Mouse (Mus musculus): ENCODE measurements around the gene Map3k4.

The Map3k4 gene

DNA sequence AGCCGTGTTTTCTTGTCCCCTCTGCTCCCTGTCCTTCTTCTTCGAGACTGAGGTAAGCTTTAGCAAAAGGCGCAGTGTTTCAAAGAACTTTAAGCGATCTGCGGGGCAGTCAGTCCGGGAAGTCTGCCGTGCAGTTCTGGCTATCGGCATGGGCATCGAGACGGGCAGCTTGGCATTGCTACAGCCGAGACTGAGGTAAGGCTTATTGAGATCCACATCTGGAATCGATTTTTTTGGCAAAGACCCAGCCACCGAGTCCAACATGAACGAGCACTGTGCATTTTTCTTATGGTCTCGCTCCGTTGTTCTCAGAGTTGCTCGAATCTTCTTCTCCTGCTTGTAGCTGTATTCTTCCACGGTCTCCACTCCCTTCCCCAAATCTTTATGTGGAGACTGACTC, 46.8 kb downstream of the Map3k4 start:
- DNase-seq (ENCODE audit: low spot score in 2 of 2): no peak

DNA sequence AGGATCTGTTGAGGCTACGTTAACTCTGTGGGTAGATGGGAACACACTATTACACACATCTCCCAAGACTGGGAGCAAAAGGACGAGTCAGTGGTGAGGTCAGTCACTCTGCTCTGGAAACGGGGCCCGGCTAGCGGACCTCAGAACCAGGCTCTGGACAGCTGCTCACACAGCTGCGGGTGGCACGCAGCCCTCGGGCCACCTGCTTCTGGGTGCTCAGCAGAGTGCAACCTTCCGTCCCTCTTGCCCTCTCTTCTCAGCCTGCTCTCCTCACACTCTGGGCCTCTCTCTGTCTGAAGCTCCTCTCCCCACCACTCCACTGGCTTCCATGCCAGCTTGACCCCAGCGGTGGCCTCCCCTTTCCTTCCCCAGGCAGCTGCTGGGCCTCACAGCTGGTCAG, 50.1 kb downstream of the Map3k4 start:
- DNase-seq (ENCODE audit: low spot score in 2 of 2): no peak

DNA sequence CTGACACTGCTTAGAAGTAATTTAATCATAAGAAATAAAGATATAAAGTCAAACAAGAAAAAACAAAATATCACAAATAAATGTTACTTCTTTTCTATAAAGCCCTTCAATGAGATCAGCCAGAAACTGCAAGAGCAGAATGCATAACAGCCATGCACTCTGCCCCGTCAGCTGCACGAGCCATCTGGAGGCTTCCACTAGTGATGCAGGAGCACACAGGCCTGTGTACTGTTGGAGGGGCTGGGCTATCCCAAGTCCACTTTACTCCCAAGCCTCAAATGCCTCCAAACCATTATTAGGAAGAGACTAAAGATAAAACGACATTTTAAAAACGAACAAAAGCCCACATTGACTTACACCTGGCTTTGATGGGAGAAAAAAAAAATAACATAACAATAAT, 50.5 kb downstream of the Map3k4 start:
- no peak for DNase-seq (ENCODE audit: low spot score in 2 of 2)

DNA sequence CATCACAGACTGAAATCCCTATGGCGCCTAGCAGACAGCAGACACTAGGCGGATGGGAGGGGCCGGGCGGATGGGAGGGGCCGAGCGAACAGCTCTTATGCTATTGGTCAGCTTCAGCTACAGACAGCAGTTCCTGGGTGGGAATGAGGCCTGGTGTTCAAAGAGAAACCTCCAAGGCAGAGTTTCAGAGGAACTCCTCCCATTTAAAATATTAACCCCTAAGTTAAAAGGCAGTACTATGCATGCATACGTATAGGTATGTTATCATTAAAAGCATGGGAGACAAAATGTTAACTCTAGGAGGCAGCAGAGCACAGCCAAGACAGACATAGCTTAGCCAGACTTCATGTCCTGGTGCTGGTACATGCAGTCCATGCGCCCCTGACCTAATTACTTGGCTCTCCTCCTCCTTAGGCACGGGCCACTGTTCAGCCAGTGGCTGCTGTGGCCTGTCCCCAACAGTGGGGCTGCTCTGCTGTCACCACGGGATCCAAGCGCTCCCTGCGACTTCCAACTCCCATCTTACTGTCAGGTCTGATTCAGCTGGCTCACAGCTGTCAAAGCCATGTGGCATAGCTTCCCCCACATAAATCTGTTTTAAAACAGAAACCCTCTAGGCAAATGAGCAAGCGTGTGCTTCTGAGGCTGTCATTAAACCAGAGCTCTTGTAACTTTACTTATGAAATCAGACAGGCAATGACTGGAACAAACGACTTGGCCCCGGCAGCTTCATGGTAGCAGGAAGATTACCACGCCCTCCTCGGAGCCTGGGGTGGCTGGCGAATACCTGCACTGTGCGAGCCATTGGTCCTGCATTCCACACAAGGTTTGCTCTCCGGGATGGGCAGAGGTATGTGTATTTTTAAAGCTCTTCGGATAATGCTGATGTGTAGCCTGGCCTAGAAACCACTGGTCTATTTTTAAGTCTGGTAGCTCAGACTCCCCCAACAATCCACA, 52.3 kb downstream of the Map3k4 start:
- DNase-seq (ENCODE audit: low spot score in 2 of 2): peak in 1 of 2 experiments; percentile 67

DNA sequence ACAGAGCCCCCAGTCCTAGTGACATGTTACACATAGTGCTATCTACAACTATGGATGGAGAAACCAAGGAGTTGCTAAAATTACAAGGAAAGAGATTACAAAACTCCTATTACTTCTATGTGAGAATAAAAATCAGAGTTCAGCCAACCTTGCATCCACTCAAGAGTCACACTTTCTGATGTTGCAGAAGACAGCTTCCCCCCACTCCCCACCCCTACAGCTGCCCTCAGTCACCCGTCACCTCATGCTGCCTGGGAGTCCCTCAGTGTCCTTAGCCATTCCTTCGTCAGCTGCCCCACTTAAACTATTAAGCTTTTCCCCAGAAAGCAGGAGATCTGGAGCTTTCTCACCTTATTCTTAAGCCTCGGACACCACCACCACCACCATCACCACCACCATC, 54.3 kb downstream of the Map3k4 start:
- no peak for DNase-seq (ENCODE audit: low spot score in 2 of 2)

DNA sequence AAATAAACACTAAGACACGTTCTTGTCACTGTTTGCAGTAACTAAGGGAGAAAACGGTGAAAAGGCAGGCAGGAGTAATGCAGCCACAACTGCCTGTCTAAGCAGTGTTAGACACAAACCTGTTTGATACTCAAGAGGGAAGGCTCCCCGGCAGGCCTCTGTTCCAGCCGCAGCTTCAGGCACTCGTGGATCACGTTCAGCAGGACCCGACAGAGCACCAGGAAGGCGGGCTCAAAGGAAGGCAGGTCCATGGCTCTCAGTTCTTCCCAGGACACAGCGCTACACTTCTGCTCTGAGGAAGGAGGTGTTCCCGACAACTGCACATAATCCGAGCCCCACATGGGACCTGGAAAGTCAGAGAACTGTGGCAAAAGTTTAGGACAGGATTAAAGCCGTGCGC, 54.8 kb downstream of the Map3k4 start:
- no peak for DNase-seq (ENCODE audit: low spot score in 2 of 2)

DNA sequence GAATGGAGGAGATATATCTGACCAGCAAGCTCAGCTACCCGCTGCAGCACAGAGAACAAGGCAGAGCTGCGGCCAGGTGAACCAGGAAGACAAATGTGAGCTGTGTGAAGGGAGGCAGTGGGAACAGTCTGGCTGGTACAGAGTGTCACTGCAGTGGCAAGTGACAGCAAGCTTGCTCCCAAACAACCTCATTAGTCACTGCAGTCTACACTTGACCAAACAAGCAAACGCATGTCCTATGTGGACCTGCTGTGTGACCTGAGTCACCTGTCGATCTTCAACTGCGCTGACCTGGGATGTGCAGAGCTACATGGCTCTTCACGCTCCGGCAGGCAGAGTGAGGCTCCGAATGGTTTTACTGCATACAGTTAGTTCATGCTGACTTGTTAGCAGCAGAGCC, 55.7 kb downstream of the Map3k4 start:
- no peak for DNase-seq (ENCODE audit: low spot score in 2 of 2)

DNA sequence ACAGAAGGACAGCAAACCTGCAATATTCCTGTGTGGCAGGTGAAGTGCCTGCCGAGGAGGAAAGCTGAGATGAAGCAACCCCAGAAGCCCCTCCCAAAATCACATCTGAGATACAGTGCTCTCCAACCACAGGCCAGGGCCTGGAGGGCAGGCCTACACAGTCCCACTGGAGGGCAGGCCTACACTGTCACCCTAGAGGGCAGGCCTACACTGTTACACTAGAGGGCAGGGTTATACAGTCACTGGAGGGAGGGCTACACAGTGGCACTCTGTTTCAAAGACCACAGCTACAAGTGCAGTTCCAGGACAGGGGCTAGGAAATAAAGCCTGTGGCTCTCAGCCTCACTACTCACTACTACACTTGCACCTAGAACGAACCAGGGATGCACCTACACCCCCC, 56.7 kb downstream of the Map3k4 start:
- no peak for DNase-seq (ENCODE audit: low spot score in 2 of 2)

DNA sequence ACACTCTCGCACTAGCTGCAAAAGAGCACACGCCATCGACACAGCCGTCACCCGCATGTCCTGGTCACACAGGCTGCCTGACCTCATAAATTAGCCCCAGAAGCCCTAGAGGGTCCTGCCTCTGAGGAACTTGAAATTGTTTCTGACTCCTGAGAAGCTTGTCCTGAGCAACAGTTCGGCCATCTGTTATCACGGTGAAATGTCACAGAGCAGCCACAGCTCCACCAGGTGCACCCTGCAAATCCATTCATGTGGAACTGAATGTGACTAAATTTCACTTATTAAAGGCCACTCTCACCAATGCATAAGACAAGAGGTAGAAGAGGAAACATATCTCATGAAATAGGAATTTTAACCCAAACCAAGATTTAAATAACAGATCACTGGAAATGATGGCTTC, 57.2 kb downstream of the Map3k4 start:
- no peak for DNase-seq (ENCODE audit: low spot score in 2 of 2)

DNA sequence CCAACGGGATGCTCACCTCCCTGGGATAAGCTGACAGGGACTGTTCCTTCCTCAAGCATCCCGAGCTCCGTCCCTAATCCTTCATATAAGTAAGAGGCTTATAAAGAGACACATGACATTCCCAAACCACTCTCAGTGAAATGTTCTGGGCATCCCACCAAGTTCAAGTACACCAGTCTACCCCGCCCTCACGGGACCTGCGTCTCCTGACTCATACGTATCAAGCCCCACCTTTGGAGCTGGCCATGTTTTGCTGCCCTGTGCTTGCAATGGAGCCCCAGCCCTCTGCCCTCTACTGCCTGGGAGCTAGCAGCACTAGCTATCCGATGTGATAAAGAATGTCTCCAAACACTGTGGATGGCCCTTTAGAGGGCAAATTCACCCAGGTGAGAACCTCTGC, 58.6 kb downstream of the Map3k4 start:
- no peak for DNase-seq (ENCODE audit: low spot score in 2 of 2)

DNA sequence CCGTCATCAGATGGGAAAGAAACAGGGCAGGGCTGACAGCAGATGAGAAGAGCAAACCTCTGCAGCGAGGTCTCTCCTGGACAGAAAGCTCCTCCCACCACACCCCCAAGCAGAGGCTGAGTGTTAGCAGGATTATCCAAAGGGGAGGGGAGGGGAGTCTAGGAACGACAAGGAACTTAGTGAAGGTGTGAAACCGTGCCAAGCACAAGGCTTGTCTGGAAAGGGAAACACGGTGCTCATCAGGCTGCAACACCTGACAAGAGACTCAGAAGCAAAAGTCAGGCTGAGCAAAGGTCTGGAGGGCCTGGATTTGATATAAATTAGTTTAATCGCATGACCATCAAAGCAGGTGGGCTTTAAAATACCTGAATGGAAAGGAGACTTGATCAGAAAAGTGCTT, 60.1 kb downstream of the Map3k4 start:
- no peak for DNase-seq (ENCODE audit: low spot score in 2 of 2)

DNA sequence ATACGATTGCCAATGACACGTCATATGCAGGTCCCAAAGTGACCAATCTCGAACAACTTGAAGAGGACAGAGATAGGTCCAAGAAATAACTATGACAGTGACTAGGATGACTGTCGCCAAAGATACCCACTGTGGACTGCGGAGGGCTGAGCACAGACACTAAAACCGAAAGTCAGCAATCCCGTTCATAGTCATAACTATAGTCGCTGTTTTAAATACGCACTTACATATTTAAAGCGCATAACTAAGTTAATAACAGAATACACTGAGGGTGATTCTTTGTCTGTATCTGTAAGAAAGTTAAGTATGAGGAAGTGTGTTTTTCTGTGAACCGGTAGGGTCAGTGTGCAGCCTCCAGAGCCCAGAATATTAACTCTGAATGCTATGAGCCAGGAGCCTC, 62.5 kb downstream of the Map3k4 start:
- DNase-seq (ENCODE audit: low spot score in 2 of 2): no peak

DNA sequence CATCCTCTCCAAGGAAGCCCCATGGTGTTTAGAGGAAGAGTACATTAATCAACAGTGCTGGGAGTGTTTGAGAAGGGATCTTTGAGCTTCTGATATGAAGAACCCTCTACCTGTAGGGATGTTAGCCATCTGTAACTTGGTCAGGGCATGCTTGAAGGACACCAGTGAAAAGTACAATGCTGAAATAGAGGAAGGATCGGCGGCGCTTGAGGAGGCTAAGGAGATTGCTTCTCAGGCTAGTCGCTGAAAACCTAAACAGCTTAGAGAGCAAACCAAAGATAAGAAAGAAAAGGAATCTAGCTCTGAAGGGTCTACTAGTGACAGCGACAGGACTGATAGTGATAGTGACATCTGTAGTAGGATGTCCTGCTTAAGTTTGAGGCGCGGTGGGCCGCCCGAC, 68.0 kb downstream of the Map3k4 start:
- DNase-seq (ENCODE audit: low spot score in 2 of 2): no peak

DNA sequence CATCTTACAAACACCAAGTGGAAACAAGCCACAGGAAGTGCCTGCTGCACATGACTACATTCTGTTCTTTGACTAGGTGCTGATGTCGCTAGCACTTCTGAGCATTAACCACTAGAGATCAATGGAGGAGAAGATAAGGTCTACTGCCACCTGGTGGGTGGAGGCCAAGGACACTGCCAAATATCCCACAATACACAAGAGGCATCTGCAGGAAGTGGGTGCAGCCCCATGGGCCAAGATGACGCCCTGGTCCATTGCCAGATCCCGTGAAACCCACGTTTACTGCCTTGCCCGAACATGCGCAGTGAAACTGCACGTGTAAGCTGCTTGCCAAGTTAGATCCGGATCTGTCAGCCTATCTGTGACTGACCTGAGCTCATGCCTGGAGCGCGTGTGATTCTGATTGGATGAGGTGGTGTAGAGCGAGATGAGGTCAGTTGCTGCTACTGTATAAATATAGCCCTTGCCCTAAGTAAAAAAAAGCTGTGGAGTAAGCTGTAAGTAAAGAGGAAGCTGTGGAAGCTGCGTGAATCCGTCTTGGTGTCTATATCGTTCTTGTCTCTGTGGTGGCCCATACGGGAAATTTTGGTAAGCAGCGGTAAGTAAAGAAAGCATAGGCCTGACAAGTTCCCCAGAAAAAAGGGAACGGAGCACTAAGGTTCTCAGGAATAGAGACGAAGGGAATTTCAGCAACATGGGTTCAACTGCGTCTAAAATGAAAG, 68.7 kb downstream of the Map3k4 start:
- peak in 1 of 2 experiments; percentile 24 for DNase-seq (ENCODE audit: low spot score in 2 of 2)

DNA sequence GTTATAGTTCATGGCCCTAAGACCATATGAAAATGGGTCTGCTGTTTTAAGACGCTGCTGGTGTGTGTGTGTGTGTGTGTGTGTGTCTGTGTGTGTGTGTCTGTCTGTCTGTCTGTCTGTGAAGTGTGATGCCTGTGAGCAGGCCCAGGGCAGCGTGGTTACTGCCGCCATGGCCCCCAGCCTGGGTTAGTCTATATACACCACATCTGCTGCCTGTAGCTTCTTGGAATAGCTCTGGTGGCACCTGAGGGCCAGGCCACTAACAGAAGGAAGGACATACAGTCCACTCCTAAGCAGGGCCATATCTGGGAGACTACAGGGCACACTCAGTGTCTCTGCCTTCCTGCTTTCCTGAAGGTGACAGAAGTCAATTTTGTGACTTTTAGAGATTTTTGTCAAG, 77.9 kb downstream of the Map3k4 start:
- no peak for DNase-seq (ENCODE audit: low spot score in 2 of 2)

DNA sequence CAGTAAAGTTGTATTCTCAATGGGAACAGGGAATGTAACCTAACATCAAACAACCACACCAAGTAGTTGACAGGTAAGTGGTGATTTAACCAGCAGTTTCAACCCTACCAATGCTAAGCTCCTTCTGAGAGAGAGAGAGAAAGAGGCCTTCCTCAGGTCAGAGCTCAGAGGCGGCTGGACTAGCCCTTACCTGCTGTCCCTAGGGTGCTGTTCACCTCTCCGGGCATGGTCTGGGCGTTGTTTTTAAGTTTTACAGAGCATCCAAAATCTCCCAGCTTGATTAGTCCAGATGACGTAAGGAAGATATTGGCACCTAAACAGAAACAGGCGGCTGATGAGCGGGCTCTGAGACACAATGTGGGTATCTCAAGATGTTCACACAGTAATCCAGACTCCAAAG, 85.9 kb downstream of the Map3k4 start:
- DNase-seq (ENCODE audit: low spot score in 2 of 2): no peak

DNA sequence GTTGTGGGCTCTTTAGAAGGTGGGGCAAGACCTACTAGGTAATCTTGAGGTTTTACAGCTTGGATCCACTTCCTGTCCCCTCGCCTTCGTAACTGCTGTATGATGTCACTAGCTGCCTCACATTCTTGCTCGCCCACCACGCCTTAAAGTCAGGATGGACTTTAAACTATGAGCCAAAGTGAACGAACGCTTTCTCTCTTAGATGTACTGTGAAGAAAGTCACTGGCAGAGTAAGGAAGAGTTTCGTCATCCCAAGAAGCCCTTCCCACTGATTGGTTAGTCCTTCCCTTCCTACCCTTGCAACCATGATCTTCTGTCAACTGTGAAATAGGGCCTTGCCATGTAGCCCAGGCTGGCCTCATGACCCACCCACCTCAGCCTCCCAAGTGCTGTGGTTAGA, 87.5 kb downstream of the Map3k4 start:
- no peak for DNase-seq (ENCODE audit: low spot score in 2 of 2)

DNA sequence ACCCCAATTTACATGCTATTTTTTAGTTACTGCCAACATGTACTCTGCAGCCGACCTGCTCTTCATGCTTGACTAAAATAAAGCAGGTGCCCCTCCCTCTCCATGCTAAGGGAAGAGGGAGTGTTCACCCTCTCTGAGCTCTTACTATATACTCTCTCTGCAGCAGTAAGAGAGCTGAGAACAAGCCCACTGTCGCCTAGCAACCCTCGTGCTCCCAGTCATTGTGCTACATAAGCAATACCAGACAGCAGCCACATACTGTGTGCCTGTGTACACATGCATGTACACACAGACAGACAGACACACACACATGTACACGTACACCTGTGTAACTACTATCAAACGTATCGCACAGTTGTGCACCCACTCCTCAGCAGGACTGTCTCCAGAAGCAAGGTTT, 88.4 kb downstream of the Map3k4 start:
- peak in 1 of 2 experiments; percentile 59 for DNase-seq (ENCODE audit: low spot score in 2 of 2)

DNA sequence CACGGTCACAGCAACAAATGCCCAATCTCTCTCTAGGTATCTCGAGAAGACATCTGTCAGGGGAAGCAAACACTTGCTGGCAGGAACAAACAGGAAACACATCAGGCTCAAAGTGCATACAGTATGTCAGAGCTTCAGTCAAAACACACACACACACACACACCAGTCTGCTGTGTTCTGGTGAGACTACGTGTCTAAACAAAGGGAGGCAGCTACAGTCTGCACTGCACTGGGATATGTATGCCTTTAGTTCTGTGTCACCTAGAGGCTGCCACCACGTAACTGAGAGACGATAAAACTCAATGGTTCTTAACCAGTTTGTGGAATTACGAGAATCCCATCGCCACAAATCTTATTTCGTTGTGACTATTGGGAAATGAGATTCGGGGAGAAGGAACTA, 88.8 kb downstream of the Map3k4 start:
- DNase-seq (ENCODE audit: low spot score in 2 of 2): no peak

DNA sequence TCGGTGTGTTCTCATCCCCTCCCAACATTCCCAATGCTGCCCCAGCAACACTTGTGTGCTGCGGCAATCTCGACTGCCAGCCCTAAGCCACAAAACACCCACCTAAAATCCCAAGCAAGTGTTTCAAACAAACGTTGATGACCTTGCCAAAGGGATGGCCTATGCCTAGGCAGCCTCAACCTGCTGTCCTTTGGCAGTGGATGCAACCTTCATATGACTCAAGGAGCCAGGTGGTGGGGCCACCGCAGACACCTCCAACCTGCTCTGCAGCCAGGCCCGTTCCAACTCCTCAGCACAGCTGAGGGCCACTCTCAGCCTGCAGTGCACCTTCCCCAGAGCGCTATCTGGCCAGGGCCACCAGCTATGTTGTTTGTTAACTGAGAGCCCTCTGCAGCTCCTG, 90.1 kb downstream of the Map3k4 start:
- no peak for DNase-seq (ENCODE audit: low spot score in 2 of 2)

DNA sequence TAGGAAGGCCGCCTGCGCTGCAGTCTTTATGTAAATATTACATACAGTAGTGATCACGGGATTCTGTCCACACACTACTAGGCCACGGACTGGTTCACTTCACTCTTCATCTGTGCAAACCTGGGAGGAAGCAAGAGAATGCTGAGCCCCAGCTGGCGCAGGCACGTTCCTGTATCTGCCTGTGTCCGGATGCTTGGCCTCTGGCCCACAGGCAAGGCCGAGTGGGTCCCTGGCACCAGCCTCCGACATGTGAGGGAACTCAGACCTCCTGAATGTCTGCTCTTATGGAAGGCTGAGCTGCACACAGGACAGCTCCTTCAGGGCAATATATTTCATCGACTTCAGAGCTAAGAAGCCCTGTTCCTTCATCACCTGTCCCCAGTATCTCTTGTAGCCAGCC, 90.6 kb downstream of the Map3k4 start:
- no peak for DNase-seq (ENCODE audit: low spot score in 2 of 2)

DNA sequence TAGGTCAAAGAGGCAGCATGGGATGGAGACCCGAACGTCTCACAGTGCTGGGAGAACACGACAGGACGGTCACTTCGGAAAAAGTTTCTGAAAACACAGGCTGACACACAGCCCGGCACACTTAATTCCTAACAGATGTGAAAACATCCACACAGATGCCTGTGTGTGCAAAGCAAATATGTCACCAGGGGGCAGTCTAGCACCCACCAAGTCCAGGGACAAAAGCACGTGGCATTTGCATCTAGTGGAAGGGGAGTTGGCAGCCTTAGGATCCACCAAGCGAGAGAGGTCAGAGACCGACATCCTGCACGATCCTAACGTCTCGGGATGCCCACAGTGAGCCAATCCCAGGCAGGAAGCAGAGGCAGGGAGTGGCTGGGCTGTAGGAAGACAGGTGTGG, 92.0 kb downstream of the Map3k4 start:
- DNase-seq (ENCODE audit: low spot score in 2 of 2): no peak

DNA sequence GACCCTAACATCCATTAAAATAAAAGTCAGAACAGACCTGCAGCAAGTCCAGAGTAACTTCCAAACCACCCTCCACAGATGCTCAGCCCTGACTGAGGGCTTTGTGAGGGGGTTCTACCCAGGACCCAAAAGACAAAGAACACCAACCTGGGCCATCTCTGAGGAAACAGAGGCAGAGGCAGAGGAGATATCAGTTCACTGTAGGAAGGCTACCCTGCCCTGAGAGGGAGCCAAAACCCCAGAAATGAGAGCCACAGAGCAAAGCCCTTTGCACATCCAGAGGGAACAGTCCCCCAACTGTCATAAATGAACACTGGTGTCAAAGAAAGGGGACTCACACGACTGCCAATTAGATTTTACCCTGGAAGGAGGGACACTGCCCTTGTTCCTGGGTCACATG, 93.4 kb downstream of the Map3k4 start:
- no peak for DNase-seq (ENCODE audit: low spot score in 2 of 2)
